Mouse (Mus musculus): ENCODE data around the gene Zfp956. TPM values are rescaled to one million over a fixed set of nuclear protein-coding genes. Genes with fewer than 3 reads are reported as not detected.
"Not testable (repeated sequence)": the region's sequence is repeated elsewhere in the genome, so short reads cannot be mapped to it uniquely, and the experiment has no call there.

Zfp956 gene
- polyA plus RNA-seq, 2 experiments = 2.1 to 4.3 TPM

GRCm38 (mm10) chr6:47963051-47963450, 9.9 kb downstream of the Zfp956 start:
- H3K4me3 ChIP-seq (ENCODE audit: insufficient read depth in 1 of 2, low read depth in 2 of 2, low read length in 2 of 2) = no peak overlapping the region
- H3K27me3 ChIP-seq (ENCODE audit: control insufficient read depth, insufficient read depth, low read length) = no peaks in the 10 kb centered on the region
- WGBS (ENCODE audit: insufficient replicate concordance) = 73% methylated on average over 7 of the region's 7 CpGs
- ATAC-seq (ENCODE audit: insufficient read depth) (no peak), DNase-seq (ENCODE audit: low read depth in 3 of 3, low spot score in 3 of 3) (no peak)
- no peaks in the 10 kb centered on the region for H3K4me1 ChIP-seq (replicated peaks; ENCODE audit: control insufficient read depth in 2 of 2, insufficient read depth in 2 of 2, low read length in 1 of 2)
- no peaks in the 10 kb centered on the region for H3K9me3 ChIP-seq (ENCODE audit: control insufficient read depth, low read length)
- TF ChIP-seq CTCF (IDR thresholded peaks at IDR 0.05; ENCODE audit: low read depth) = no peak
- no peak overlapping the region for H3K9ac ChIP-seq (replicated peaks)
- no peak overlapping the region for H3K4me2 ChIP-seq (ENCODE audit: low read depth)
- H3K27ac ChIP-seq = no peak overlapping the region
- no peaks in the 10 kb centered on the region for H3K36me3 ChIP-seq (replicated peaks; ENCODE audit: control insufficient read depth, insufficient read depth, low read depth)

- not testable (repeated sequence) for H3K9me3 ChIP-seq (ENCODE audit: control insufficient read depth, low read length); ATAC-seq (ENCODE audit: insufficient read depth); H3K4me2 ChIP-seq (ENCODE audit: low read depth); H3K27me3 ChIP-seq (ENCODE audit: control insufficient read depth, insufficient read depth, low read length); H3K4me1 ChIP-seq (replicated peaks; ENCODE audit: control insufficient read depth in 2 of 2, insufficient read depth in 2 of 2, low read length in 1 of 2); H3K27ac ChIP-seq; H3K9ac ChIP-seq (replicated peaks); DNase-seq (ENCODE audit: low read depth in 3 of 3, low spot score in 3 of 3); H3K4me3 ChIP-seq (ENCODE audit: insufficient read depth in 1 of 2, low read depth in 2 of 2, low read length in 2 of 2); H3K36me3 ChIP-seq (replicated peaks; ENCODE audit: control insufficient read depth, insufficient read depth, low read depth)
- WGBS (ENCODE audit: insufficient replicate concordance) = 63% methylated on average over 1 of the region's 1 CpGs
These were observed 15.0 kb downstream of the Zfp956 start for GRCm38 (mm10) chr6:47968166-47968565.

DNA sequence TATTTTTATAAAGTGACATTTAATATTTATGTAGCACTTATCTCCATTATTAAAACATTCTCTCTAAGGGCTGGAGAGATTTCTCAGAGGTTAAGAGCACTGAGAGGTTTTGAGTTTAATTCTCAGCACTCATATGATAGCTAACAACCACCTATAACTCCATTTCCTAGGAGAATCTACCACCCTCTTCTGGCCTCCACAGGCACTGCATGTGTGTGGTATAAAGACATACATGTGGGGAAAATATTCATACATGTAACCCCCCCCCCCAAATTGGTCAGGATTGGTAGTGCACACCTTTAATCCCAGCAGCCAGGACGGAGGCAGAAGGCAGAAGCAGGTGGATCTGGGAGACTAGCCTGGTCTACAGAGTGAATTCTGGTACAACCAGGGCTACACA, 21.4 kb downstream of the Zfp956 start:
- Histone ChIP-seq H3K9ac (replicated peaks) (no peak overlapping the region), H3K9me3 (ENCODE audit: control insufficient read depth, low read length) (no peaks in the 10 kb centered on the region), H3K27ac (no peak overlapping the region), H3K4me2 (ENCODE audit: low read depth) (no peak overlapping the region), H3K27me3 (ENCODE audit: control insufficient read depth, insufficient read depth, low read length) (no peaks in the 10 kb centered on the region), H3K36me3 (replicated peaks; ENCODE audit: control insufficient read depth, insufficient read depth, low read depth) (no peaks in the 10 kb centered on the region), H3K4me3 (ENCODE audit: insufficient read depth in 1 of 2, low read depth in 2 of 2, low read length in 2 of 2) (no peak overlapping the region), H3K4me1 (replicated peaks; ENCODE audit: control insufficient read depth in 2 of 2, insufficient read depth in 2 of 2, low read length in 1 of 2) (peaks cover 0 to 2% of the 10 kb centered on the region in 2 experiments; a peak in 1 of 4 replicates)
- WGBS (ENCODE audit: insufficient replicate concordance) = 50% methylated on average over 1 of the region's 1 CpGs
- ATAC-seq (ENCODE audit: insufficient read depth) (no peak), DNase-seq (ENCODE audit: low read depth in 3 of 3, low spot score in 3 of 3) (no peak)
- TF ChIP-seq CTCF (IDR thresholded peaks at IDR 0.05; ENCODE audit: low read depth) (peak; percentile 50), EP300 (IDR thresholded peaks at IDR 0.05; ENCODE audit: low read depth) (no peak)

DNA sequence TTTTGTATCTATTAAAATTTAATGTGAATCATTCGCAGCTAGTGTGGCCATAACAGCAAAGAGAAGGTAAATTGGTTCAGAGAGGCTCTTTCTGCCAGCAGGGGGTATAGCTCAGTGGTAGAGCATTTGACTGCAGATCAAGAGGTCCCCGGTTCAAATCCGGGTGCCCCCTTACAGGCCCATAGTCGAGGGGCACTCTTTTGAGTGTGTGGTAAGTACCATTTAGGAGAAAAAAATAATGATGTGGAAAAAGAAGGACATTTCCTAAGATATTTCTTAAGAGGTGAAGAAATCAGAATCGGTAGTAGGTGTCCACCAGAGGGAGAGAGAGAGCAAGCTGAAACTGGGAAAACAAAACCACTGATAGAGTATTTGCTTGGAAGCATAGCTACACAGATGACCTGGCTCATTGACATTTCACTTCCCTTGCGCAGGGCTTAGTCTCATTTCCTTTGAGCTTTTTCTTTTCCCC, 25.7 kb downstream of the Zfp956 start:
- H3K4me2 ChIP-seq (ENCODE audit: low read depth) = no peak overlapping the region
- peak; percentile 96 for ATAC-seq (ENCODE audit: insufficient read depth)
- peaks cover 0 to 2% of the 10 kb centered on the region in 2 experiments; a peak in 1 of 4 replicates for H3K4me1 ChIP-seq (replicated peaks; ENCODE audit: control insufficient read depth in 2 of 2, insufficient read depth in 2 of 2, low read length in 1 of 2)
- H3K9me3 ChIP-seq (ENCODE audit: control insufficient read depth, low read length) = no peaks in the 10 kb centered on the region
- WGBS (ENCODE audit: insufficient replicate concordance) = 6% methylated on average over 6 of the region's 6 CpGs
- TF ChIP-seq CTCF (IDR thresholded peaks at IDR 0.05; ENCODE audit: low read depth) = peak; percentile 67
- no peak for TF ChIP-seq EP300 (IDR thresholded peaks at IDR 0.05; ENCODE audit: low read depth)
- no peak overlapping the region for H3K27ac ChIP-seq
- no peak overlapping the region for H3K9ac ChIP-seq (replicated peaks)
- no peaks in the 10 kb centered on the region for H3K27me3 ChIP-seq (ENCODE audit: control insufficient read depth, insufficient read depth, low read length)
- H3K4me3 ChIP-seq (ENCODE audit: insufficient read depth in 1 of 2, low read depth in 2 of 2, low read length in 2 of 2) = no peak overlapping the region
- no peaks in the 10 kb centered on the region for H3K36me3 ChIP-seq (replicated peaks; ENCODE audit: control insufficient read depth, insufficient read depth, low read depth)
- DNase-seq (ENCODE audit: low read depth in 3 of 3, low spot score in 3 of 3) = peak; percentile 54 to 59 (median 57)

DNA sequence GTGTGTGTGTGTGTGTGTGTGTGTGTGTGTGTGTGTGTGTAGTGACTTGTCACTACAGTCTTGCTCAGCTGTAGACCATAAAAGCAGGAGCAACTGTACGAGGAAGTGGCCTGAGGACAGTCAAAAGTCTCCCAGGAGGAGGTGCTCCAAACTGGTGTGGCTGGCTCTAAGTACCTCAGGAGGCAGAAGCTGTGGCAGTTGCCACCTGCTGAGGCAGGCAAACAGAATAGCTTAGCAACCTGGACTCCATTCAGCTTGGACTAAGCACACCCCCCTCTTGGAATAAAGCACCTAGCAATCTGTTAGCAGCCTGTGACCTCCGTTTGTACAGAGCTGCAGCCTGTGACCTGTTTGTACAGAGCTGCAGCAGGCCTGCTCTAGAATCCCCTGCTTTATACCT, 30.7 kb downstream of the Zfp956 start:
- Histone ChIP-seq H3K9ac (replicated peaks) (no peak overlapping the region), H3K27me3 (ENCODE audit: control insufficient read depth, insufficient read depth, low read length) (no peaks in the 10 kb centered on the region), H3K4me1 (replicated peaks; ENCODE audit: control insufficient read depth in 2 of 2, insufficient read depth in 2 of 2, low read length in 1 of 2) (peaks cover 0 to 2% of the 10 kb centered on the region in 2 experiments; a peak in 1 of 4 replicates), H3K4me3 (ENCODE audit: insufficient read depth in 1 of 2, low read depth in 2 of 2, low read length in 2 of 2) (no peak overlapping the region), H3K4me2 (ENCODE audit: low read depth) (no peak overlapping the region), H3K36me3 (replicated peaks; ENCODE audit: control insufficient read depth, insufficient read depth, low read depth) (no peaks in the 10 kb centered on the region), H3K27ac (no peak overlapping the region), H3K9me3 (ENCODE audit: control insufficient read depth, low read length) (no peaks in the 10 kb centered on the region)
- no peak for TF ChIP-seq CTCF (IDR thresholded peaks at IDR 0.05; ENCODE audit: low read depth)
- no peak for TF ChIP-seq EP300 (IDR thresholded peaks at IDR 0.05; ENCODE audit: low read depth)
- no peak for ATAC-seq (ENCODE audit: insufficient read depth)
- no peak for DNase-seq (ENCODE audit: low read depth in 3 of 3, low spot score in 3 of 3)
- WGBS (ENCODE audit: insufficient replicate concordance) = 31% methylated on average over 2 of the region's 2 CpGs
